Mouse (Mus musculus) small intestine, adult 2 months (tissue): ENCODE results near the gene Lamtor1. TPM values are rescaled to one million over a fixed set of nuclear protein-coding genes. Genes with fewer than 3 reads are reported as not detected.

Experiments
- H3K27ac ChIP-seq: fragments of 200-500 bp; 2 replicates; pipeline ENCODE4 v1.5.1; 2012; ENCODE audit warnings: low read depth, low read length, control low read depth, inconsistent platforms; ENCODE audit not compliant: insufficient read depth
- H3K27me3 ChIP-seq: fragments of 200-500 bp; 2 replicates; pipeline ENCODE4 v1.6.1; 2012; ENCODE audit warnings: mild to moderate bottlenecking, moderate library complexity, low read length, inconsistent platforms; ENCODE audit not compliant: control insufficient read depth, insufficient read depth
- H3K36me3 ChIP-seq: fragments of 200-500 bp; 2 replicates; pipeline ENCODE4 v1.6.1; 2012; ENCODE audit warnings: mild to moderate bottlenecking, low read length, control low read depth, inconsistent platforms; ENCODE audit not compliant: control insufficient read depth, insufficient read depth
- H3K4me1 ChIP-seq: fragments of 200-500 bp; 2 replicates; pipeline ENCODE4 v1.6.1; 2012; ENCODE audit warnings: low read length, inconsistent platforms, mixed read lengths; ENCODE audit not compliant: control insufficient read depth, insufficient read depth, insufficient read length
- H3K4me3 ChIP-seq: fragments of 200-500 bp; 2 replicates; pipeline ENCODE4 v1.5.1; 2012; ENCODE audit warnings: low read depth, mild to moderate bottlenecking, control low read depth, inconsistent platforms, low read length, moderate library complexity
- CTCF ChIP-seq: fragments of 200-500 bp; IDR thresholded peaks from 2 replicates; pipeline ENCODE4 v1.5.1; 2012; ENCODE audit warnings: low read depth, mild to moderate bottlenecking, control low read depth, inconsistent platforms, low read length, moderate library complexity, mixed read lengths; ENCODE audit not compliant: insufficient replicate concordance, insufficient read length; ENCODE audit errors: extremely low read depth
- POLR2A ChIP-seq: fragments of 200-500 bp; IDR thresholded peaks from 2 replicates; pipeline ENCODE4 v1.6.1; 2012; ENCODE audit warnings: low read depth, mild to moderate bottlenecking, control low read depth, inconsistent platforms, low read length, moderate library complexity
- WGBS: fragments of 180-500 bp; shearing (Covaris S2); methylation state at CpG from one replicate; pipeline ENCODE4 v1.1.7; 2018; 5-methylcytosine and 5-hydroxymethylcytosine counted together
- polyA plus RNA-seq: library from polyadenylated mRNA; depleted of rRNA; stranded (reverse); fragments of >200 nt; gene quantifications from 2 replicates; pipeline ENCODE4 v1.2.3, GENCODE M21; 2012; rRNA removed

The Lamtor1 gene
- polyA plus RNA-seq, 1 experiment: 177 TPM

GRCm38 (mm10) chr7:101969694-101970428, 64.2 kb downstream of the Lamtor1 start:
- Histone ChIP-seq H3K4me1 (peaks cover 28% of the 10 kb centered on the region; the same call in 1 of the 2 replicates), H3K4me3 (peak overlapping the region; percentile 83), H3K36me3 (no peaks in the 10 kb centered on the region), H3K27me3 (no peaks in the 10 kb centered on the region), H3K27ac (peak overlapping the region; percentile 96)
- under 1% methylated on average over 51 of the region's 53 CpGs for WGBS
- TF ChIP-seq CTCF: no peak
- TF ChIP-seq POLR2A: peak; percentile 37; the same call in 1 of the 2 replicates

DNA sequence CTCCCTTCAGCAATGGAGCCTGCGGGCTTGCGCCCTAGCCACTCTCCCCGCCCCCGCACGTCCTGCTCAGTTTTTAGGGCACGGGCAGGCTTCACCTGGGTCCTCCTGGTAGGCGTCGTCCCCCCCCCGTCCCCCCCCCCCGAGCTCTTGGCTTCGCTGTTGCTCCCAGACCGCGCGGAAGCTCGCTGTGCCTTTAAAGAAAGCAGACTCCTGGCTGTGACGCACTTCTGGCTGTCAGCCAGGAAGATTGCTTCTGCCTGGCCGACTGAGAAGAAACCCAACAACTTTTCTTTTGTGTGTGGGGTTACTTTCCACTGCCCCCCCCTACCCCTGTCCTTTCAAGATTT, 64.7 kb downstream of the Lamtor1 start:
- 2% methylated on average over 16 of the region's 17 CpGs for WGBS
- TF ChIP-seq POLR2A (peak; percentile 4; the same call in 1 of the 2 replicates), CTCF (no peak)

DNA sequence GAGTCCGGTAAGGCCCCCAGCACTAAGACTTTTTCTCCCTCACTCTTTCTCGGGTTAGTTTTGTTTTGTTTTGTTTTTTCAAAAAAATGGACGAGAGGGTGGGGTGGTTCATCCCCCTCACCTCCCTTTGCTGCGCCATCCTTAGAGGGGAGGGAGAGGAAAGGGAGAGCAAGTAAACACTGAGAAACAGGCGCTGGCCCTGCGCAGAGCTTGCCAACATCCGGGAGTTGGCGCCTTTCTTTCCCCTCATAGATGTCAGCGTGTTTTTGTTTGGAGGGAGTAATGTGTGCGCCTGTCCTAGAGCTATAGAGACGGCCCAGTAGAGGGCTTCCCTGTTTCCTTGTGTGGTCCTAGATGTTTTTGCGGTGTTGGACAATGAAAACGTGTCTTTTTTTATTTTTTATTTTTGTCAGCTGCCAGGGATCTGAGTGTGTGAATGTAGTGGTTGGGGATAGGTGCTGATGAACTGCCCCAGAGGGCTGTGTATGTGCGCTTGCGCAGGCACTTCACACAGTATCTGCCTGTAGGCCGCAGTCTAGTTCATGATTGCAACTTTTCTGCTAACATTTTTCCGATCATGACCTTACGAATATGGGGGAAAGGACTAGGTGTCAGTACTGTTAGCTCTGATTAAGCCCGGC, 65.2 kb downstream of the Lamtor1 start:
- Histone ChIP-seq H3K4me3 (peak overlapping the region; percentile 83), H3K27ac (peak overlapping the region; percentile 92), H3K36me3 (peaks cover 2% of the 10 kb centered on the region; the same call in 1 of the 2 replicates), H3K4me1 (peaks cover 28% of the 10 kb centered on the region; the same call in 1 of the 2 replicates), H3K27me3 (no peaks in the 10 kb centered on the region)
- TF ChIP-seq CTCF (no peak), POLR2A (no peak)
- under 1% methylated on average over 19 of the region's 19 CpGs for WGBS

More for the DNA sequence above, 64.7 kb downstream of the Lamtor1 start:
- H3K4me3 ChIP-seq: peak overlapping the region; percentile 83
- H3K4me1 ChIP-seq: peaks cover 30% of the 10 kb centered on the region; the same call in 1 of the 2 replicates
- peak overlapping the region; percentile 96 for H3K27ac ChIP-seq
- no peaks in the 10 kb centered on the region for H3K27me3 ChIP-seq
- H3K36me3 ChIP-seq: peaks cover 2% of the 10 kb centered on the region; the same call in 1 of the 2 replicates

- Histone ChIP-seq H3K4me1 (peaks cover 28% of the 10 kb centered on the region; the same call in 1 of the 2 replicates), H3K36me3 (peaks cover 5% of the 10 kb centered on the region; the same call in 1 of the 2 replicates), H3K4me3 (no peak overlapping the region), H3K27me3 (no peaks in the 10 kb centered on the region), H3K27ac (peak overlapping the region; percentile 92)
- TF ChIP-seq POLR2A (no peak), CTCF (no peak)
- WGBS: 17% methylated on average over 2 of the region's 2 CpGs
Observed at GRCm38 (mm10) chr7:101971721-101972120, 66.0 kb downstream of the Lamtor1 start.

- Histone ChIP-seq H3K36me3 (peaks cover 8% of the 10 kb centered on the region), H3K27me3 (no peaks in the 10 kb centered on the region), H3K27ac (peak overlapping the region; percentile 70), H3K4me3 (no peak overlapping the region), H3K4me1 (peaks cover 28% of the 10 kb centered on the region; the same call in 1 of the 2 replicates)
- WGBS: 58% methylated on average over 3 of the region's 3 CpGs
- TF ChIP-seq CTCF (no peak), POLR2A (no peak)
Observed at GRCm38 (mm10) chr7:101973730-101974129, 68.0 kb downstream of the Lamtor1 start.

GRCm38 (mm10) chr7:101974505-101974904, 68.8 kb downstream of the Lamtor1 start:
- WGBS: 12% methylated on average over 2 of the region's 2 CpGs
- H3K27ac ChIP-seq: no peak overlapping the region

More at GRCm38 (mm10) chr7:101974505-101974904, 68.8 kb downstream of the Lamtor1 start:
- peaks cover 24% of the 10 kb centered on the region; the same call in 1 of the 2 replicates for H3K4me1 ChIP-seq
- no peak for TF ChIP-seq CTCF
- TF ChIP-seq POLR2A: no peak
- H3K27me3 ChIP-seq: no peaks in the 10 kb centered on the region
- no peak overlapping the region for H3K4me3 ChIP-seq
- H3K36me3 ChIP-seq: peaks cover 8% of the 10 kb centered on the region

Other genes with a start within 250 kb of the Lamtor1 start
- 5.5 and 7.2 TPM in 2 replicates for gene Clpb, start 242.3 kb upstream of the Lamtor1 start, polyA plus RNA-seq
- gene Phox2a, start 87.6 kb upstream of the Lamtor1 start, polyA plus RNA-seq: 0.52 and 0.61 TPM in 2 replicates
- 53.0 and 108 TPM in 2 replicates for gene Inppl1, start 67.7 kb upstream of the Lamtor1 start, polyA plus RNA-seq
- gene Folr2, start 48.7 kb upstream of the Lamtor1 start, polyA plus RNA-seq: 0.52 and 7.5 TPM in 2 replicates
- 13.2 and 22.6 TPM in 2 replicates for gene Anapc15, start 42.2 kb upstream of the Lamtor1 start, polyA plus RNA-seq
- gene Folr1, start 35.1 kb upstream of the Lamtor1 start, polyA plus RNA-seq: 0.84 and 0.85 TPM in 2 replicates
- gene Tomt, start 455 bp downstream of the Lamtor1 start, polyA plus RNA-seq: 0.03 TPM in 1 of 2 replicates, not detected in the other
- 2.8 and 3.4 TPM in 2 replicates for gene Lrrc51, start 28.0 kb downstream of the Lamtor1 start, polyA plus RNA-seq
- 43.1 and 63.1 TPM in 2 replicates for gene Numa1, start 28.2 kb downstream of the Lamtor1 start, polyA plus RNA-seq
- 6.2 and 11.2 TPM in 2 replicates for gene Il18bp, start 112.8 kb downstream of the Lamtor1 start, polyA plus RNA-seq
- gene Rnf121, start 159.6 kb downstream of the Lamtor1 start, polyA plus RNA-seq: 16.1 and 26.0 TPM in 2 replicates
- gene Xndc1, start 159.6 kb downstream of the Lamtor1 start, polyA plus RNA-seq: 4.5 and 8.3 TPM in 2 replicates
- gene Xntrpc, start 159.8 kb downstream of the Lamtor1 start, polyA plus RNA-seq: 0.88 and 1.6 TPM in 2 replicates
- 0.28 and 0.89 TPM in 2 replicates for gene Trpc2, start 177.2 kb downstream of the Lamtor1 start, polyA plus RNA-seq
- gene Art1, start 195.8 kb downstream of the Lamtor1 start, polyA plus RNA-seq: not detected in 2 replicates
- 0.17 and 0.28 TPM in 2 replicates for gene Art5, start 203.6 kb downstream of the Lamtor1 start, polyA plus RNA-seq
- 0.18 and 0.23 TPM in 2 replicates for gene Chrna10, start 210.9 kb downstream of the Lamtor1 start, polyA plus RNA-seq